Mouse (Mus musculus): ENCODE data around the gene Ctbp2.

DNA sequence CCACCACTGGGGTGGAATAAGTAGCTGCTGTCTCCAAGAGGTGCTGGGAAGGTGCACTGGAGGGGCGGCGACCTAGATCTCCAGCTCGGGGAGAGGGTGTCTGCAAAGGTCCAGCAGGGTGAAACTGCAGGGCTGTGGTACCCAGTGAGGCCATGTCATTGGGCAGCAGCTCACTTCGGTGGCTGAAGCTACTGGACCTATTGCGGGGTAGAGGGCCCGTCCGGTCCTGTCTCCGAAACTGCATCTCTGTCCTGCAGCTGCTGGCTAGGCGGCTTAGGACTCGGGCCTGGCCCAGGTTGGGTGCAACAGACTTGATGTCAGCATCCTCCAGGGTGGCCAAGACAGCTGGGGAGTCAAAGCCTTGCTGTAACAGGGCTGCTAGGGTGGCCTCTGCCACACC is 110.2 kb downstream of the Ctbp2 start:
- TF ChIP-seq ZC3H11A (IDR thresholded peaks at IDR 0.05; ENCODE audit: borderline replicate concordance, low read depth, low read length) (no peak), HCFC1 (IDR thresholded peaks at IDR 0.05; ENCODE audit: borderline replicate concordance, insufficient read depth, low read length) (no peak), ZNF384 (IDR thresholded peaks at IDR 0.05; ENCODE audit: low read depth, low read length) (no peak), CHD2 (IDR thresholded peaks at IDR 0.05; ENCODE audit: low read depth, low read length) (no peak)
